Mouse (Mus musculus) lung, embryonic 16.5 days (tissue): ENCODE measurements around the gene Musk. TPM values are rescaled to one million over a fixed set of nuclear protein-coding genes. Genes with fewer than 3 reads are reported as not detected.

Experiments
- ATAC-seq: fragments of 200-750 bp; cut with Nextera tagmentation; 2 replicates; pipeline ENCODE4 v1.8.0; 2017; ENCODE audit warnings: low read depth, mild to moderate bottlenecking, moderate library complexity
- H3K27ac ChIP-seq: fragments of 300-500 bp; sonication (generic); 2 replicates; pipeline ENCODE4 v1.5.1; 2014; ENCODE audit warnings: mild to moderate bottlenecking, control low read depth, low read length
- H3K27me3 ChIP-seq: fragments of 300-500 bp; sonication (generic); 2 replicates; pipeline ENCODE4 v1.6.1; 2014; ENCODE audit warnings: low read depth, low read length, mixed read lengths; ENCODE audit not compliant: control insufficient read depth, insufficient read depth
- H3K36me3 ChIP-seq: fragments of 300-500 bp; sonication (generic); 2 replicates; pipeline ENCODE4 v1.6.1; 2014; ENCODE audit warnings: low read length; ENCODE audit not compliant: control insufficient read depth, insufficient read depth
- H3K4me1 ChIP-seq: fragments of 300-500 bp; sonication (generic); replicated peaks from 2 replicates; pipeline ENCODE4 v1.6.1; 2014; ENCODE audit warnings: low read length, mixed read lengths; ENCODE audit not compliant: control insufficient read depth, insufficient read depth
- H3K4me2 ChIP-seq: fragments of 300-500 bp; sonication (generic); 2 replicates; pipeline ENCODE4 v1.6.1; 2014; ENCODE audit warnings: low read depth, low read length, control low read depth
- H3K4me3 ChIP-seq: fragments of 300-500 bp; sonication (generic); 2 replicates; pipeline ENCODE4 v1.5.1; 2014; ENCODE audit warnings: mild to moderate bottlenecking, low read length, control low read depth
- H3K9ac ChIP-seq: fragments of 300-500 bp; sonication (generic); 2 replicates; pipeline ENCODE4 v1.6.1; 2014; ENCODE audit warnings: low read length, control low read depth
- H3K9me3 ChIP-seq: fragments of 300-500 bp; sonication (generic); 2 replicates; pipeline ENCODE4 v1.6.1; 2016; ENCODE audit warnings: low read length; ENCODE audit not compliant: control insufficient read depth
- WGBS: fragments of 180-500 bp; shearing (Covaris S2); extraction: QIAGEN DNeasy Blood & Tissue Kit; methylation state at CpG from one replicate; pipeline ENCODE4 v1.1.7; 2014; 5-methylcytosine and 5-hydroxymethylcytosine counted together
- polyA plus RNA-seq: library from polyadenylated mRNA; unstranded; fragments of >200 nt; fragmentation: Nextera tagmentation; extraction: Ambion mirVana; gene quantifications from 2 replicates; pipeline ENCODE4 v1.2.1, GENCODE M21; 2015

Gene Musk
- polyA plus RNA-seq, 1 experiment from 2014 or later = 0.06 TPM

DNA sequence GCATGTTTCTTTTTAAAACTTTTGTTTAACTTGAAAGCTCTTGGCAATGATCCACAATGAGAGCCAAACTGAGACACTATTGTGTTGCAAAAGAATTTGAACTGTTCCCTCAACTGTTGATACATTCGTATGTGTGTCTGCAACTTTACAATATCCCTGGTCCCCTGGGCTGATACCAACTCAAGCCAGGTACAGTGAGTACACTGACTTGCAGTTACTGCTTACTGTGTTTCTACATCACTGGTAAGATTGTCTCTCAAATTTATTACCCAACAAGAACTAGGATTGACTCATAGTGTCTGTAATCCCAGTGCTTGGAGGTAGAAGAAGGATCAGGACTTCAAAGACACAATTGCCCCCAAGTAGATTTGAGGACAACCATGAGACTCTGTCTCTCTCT, 85.3 kb downstream of the Musk start:
- no peak overlapping the region for H3K4me3 ChIP-seq
- WGBS = 64% methylated on average over 1 of the region's 1 CpGs
- no peak for ATAC-seq
- H3K27me3 ChIP-seq = no peaks in the 10 kb centered on the region
- no peak overlapping the region for H3K27ac ChIP-seq
- H3K9ac ChIP-seq = no peak overlapping the region
- no peaks in the 10 kb centered on the region for H3K9me3 ChIP-seq
- H3K4me1 ChIP-seq = no peaks in the 10 kb centered on the region
- H3K4me2 ChIP-seq = no peak overlapping the region
- no peaks in the 10 kb centered on the region for H3K36me3 ChIP-seq

DNA sequence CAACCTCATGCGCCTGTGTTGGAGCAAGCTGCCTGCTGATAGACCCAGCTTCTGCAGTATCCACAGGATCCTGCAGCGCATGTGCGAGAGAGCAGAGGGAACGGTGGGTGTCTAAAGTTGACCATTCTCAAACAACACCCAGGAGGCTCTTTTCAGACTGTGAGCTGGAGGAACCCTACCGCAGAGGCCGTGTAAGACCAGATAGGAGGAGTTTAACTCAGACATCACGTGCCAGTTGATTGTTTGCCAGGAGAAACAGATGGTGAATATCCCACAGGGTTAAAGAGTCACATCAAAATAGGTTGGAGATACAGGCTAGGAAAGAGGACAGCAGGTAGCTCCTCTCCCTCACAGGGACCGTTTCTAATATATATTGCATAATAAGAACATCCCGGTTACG, 87.8 kb downstream of the Musk start:
- no peak for ATAC-seq
- 72% methylated on average over 10 of the region's 10 CpGs for WGBS
- H3K4me1 ChIP-seq = no peaks in the 10 kb centered on the region
- H3K36me3 ChIP-seq = no peaks in the 10 kb centered on the region
- no peak overlapping the region for H3K4me3 ChIP-seq
- no peak overlapping the region for H3K4me2 ChIP-seq
- H3K27me3 ChIP-seq = no peaks in the 10 kb centered on the region
- no peak overlapping the region for H3K9ac ChIP-seq
- H3K27ac ChIP-seq = no peak overlapping the region
- H3K9me3 ChIP-seq = no peaks in the 10 kb centered on the region

DNA sequence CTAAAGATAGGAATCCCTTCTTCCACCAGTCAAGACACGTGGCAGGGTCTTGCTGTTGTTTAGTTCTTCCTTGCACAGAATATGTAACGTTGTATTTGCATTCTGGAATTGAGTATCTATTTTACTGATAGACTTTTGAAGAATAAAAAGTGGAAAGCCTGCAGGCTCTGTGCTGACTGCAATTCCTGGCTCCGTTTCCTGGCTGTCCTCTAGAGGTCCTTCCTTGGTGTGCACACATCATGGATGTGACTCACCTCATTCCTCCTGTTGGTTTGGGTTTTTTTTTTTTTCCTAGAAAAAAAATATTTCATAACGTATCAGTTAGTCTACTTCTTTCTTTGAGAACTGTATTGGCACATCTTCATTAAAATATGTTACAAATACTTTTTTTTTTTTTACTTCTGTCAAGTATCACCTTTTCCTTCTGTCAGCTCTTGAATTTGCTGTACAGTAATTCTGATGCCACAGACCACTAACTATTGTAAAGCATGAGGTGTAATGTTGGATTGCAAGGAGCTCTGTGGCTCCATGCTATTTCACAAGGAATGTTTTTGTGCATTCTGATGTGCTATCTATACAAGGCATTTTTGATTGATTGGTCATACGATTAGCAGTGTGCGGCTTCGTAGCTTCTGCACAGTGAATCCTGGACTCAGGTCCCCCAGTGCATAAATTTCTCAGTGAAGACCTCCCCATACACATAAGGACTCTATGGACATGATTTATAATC, 88.5 kb downstream of the Musk start:
- no peaks in the 10 kb centered on the region for H3K9me3 ChIP-seq
- H3K4me3 ChIP-seq = no peak overlapping the region
- ATAC-seq = no peak
- H3K4me1 ChIP-seq = no peaks in the 10 kb centered on the region
- no peak overlapping the region for H3K9ac ChIP-seq
- H3K4me2 ChIP-seq = no peak overlapping the region
- 66% methylated on average over 7 of the region's 7 CpGs for WGBS
- H3K36me3 ChIP-seq = no peaks in the 10 kb centered on the region
- H3K27me3 ChIP-seq = no peaks in the 10 kb centered on the region
- H3K27ac ChIP-seq = no peak overlapping the region

DNA sequence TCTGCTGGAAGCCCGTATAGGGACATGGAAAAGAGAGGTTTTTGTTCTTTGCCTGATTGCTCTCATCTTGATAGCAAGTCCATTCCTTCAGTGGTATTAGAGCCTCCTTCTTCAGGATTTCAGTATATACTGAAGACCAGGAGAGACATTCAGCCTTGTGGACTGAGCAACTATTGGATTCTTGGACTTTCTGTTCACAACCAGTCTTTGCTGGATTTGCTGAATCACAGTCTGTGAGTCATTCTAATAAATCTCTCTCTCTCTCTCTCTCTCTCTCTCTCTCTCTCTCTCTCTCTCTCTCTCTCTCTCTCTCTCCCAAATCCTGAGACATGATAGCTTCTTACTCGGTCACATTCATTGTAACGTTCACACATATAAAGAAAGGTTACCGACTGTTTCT, 93.4 kb downstream of the Musk start:
- H3K27ac ChIP-seq = no peak overlapping the region
- 0 out of 2 replicates have a peak, but pooled peaks cover 1% of the 10 kb centered on the region for H3K4me1 ChIP-seq
- H3K4me2 ChIP-seq = no peak overlapping the region
- no peak overlapping the region for H3K4me3 ChIP-seq
- ATAC-seq = no peak
- H3K27me3 ChIP-seq = no peaks in the 10 kb centered on the region
- no peak overlapping the region for H3K9ac ChIP-seq
- WGBS = 71% methylated on average over 4 of the region's 4 CpGs
- no peaks in the 10 kb centered on the region for H3K36me3 ChIP-seq
- H3K9me3 ChIP-seq = no peaks in the 10 kb centered on the region

DNA sequence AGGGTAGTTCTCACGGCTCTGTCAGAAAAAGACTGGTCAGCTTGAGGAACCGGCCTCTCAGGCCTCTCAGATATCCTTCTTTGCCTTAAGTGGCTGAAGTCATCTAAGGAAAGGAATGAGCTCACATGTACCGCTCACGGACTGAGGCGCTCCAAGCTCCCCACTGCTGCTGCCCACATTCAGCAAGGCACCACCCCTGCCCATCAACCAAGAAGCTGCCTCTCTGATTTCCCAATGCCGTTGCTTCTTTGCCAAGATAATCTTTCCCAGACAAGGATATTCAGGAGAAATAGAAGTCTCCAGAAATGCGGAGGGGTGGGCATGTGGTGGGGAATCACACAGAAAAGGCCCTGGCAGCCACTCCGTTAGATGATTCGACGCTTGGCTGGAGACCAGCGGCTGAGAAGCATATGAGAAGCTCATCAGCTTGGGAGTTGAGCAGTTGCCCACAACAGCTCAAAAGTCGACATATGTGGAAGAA, 115.1 kb downstream of the Musk start:
- Histone ChIP-seq H3K4me2 (no peak overlapping the region), H3K9ac (no peak overlapping the region), H3K36me3 (no peaks in the 10 kb centered on the region), H3K4me3 (no peak overlapping the region), H3K9me3 (no peaks in the 10 kb centered on the region), H3K4me1 (peaks cover 3% of the 10 kb centered on the region; the same call in 1 of the 2 replicates), H3K27me3 (no peaks in the 10 kb centered on the region), H3K27ac (no peak overlapping the region)
- peak; percentile 74 for ATAC-seq
- 58% methylated on average over 12 of the region's 12 CpGs for WGBS

DNA sequence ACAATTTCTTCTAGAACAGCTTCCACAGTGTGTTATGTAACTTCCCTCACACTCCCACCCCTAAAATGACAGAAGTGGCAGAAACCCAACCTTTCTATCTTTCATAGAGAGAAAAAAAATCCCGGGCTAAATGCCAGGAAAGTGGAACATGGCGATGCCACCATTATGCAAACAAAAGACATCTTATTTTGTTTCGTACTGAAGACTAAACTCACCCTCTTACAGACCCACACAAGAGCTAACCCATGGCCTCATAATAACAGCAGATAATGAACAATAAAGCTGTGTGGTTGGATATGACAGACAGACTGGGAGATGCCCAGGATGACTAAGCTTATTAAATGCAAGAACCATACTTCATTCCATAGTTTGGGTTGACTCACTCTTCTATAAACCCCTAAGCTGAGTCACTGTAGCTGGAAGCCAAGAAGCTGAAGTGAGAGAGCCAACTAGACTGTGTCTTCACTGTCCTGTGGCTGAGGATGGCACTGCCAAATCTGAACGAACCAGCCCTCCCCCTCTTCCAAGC, 116.3 kb downstream of the Musk start:
- Histone ChIP-seq H3K9me3 (no peaks in the 10 kb centered on the region), H3K27me3 (no peaks in the 10 kb centered on the region), H3K4me1 (peaks cover 3% of the 10 kb centered on the region; the same call in 1 of the 2 replicates), H3K27ac (no peak overlapping the region), H3K36me3 (no peaks in the 10 kb centered on the region), H3K4me3 (no peak overlapping the region), H3K4me2 (no peak overlapping the region), H3K9ac (no peak overlapping the region)
- 63% methylated on average over 4 of the region's 4 CpGs for WGBS
- peak; percentile 23; the same call in 1 of the 2 replicates for ATAC-seq

DNA sequence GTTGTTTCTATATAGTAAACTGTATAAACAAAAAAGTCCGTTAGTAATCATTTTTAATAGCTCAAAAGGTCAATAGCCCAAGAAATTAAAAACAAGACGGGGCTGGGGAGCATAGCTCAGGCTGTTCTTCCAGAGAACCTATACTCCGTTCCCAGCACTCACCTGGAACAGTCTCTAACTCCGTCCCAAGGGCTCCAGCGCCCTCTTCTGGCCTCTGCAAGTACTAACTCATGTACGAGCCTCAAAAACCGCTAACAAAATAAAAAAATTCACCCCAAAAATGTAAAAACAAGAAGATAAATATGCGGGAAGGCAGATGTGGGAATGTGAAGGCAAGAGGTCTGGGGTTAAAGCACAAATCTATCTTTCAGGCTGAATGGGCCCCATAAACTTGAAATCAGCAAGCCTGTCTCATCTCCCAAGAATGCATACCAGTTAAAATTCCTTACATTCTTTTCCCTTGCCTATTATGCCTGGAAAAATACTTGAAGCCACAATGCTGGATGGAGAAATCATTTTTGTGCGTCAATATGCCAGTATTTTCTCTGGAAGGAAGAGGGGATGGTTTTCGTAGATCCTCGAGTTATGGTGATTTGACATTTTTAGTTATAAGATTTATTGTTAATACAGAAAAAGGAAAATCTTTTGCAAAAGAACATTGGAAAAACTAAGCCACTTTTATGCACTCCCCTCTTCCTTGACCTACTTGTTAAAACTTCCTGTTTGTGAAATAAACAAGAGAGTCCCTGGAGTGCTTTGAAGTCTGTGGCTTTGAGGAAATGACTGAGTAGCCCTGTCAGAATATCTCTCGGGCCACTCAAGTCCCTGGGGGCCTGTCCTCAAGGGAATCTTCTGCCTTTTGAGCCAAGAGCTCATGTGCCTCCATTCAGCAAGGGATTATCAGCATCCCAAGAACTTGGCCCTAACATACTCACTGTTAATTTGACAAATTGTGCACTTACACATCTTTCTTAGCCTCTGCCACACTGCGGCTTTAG, 127.7 kb downstream of the Musk start:
- WGBS = 54% methylated on average over 13 of the region's 13 CpGs
- H3K27me3 ChIP-seq = no peaks in the 10 kb centered on the region
- no peaks in the 10 kb centered on the region for H3K9me3 ChIP-seq
- H3K4me1 ChIP-seq = peaks cover 4% of the 10 kb centered on the region
- peak overlapping the region; percentile 18; the same call in 1 of the 2 replicates for H3K27ac ChIP-seq
- peak; percentile 31; the same call in 1 of the 2 replicates for ATAC-seq
- no peak overlapping the region for H3K9ac ChIP-seq
- H3K4me2 ChIP-seq = no peak overlapping the region
- no peak overlapping the region for H3K4me3 ChIP-seq
- no peaks in the 10 kb centered on the region for H3K36me3 ChIP-seq

DNA sequence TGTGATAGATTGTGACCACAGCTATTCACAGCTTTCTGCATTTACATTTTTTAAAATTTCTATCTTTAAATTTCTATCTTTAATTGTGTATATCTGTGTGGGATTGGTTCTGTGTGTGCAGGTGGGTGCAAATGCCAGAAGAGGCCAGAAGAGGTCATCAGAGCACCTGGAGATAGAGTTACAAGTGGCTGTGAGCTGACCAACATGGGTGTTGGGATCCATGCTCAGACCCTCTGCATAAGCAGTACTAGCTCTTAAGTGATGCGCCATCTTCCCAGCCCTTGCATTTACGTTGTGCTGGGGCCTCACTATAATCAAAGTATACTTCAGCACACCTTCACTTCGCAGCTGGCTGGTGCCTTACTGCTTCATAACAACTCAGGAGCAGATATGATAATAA, 129.8 kb downstream of the Musk start:
- Histone ChIP-seq H3K27ac (no peak overlapping the region), H3K4me3 (no peak overlapping the region), H3K27me3 (no peaks in the 10 kb centered on the region), H3K4me1 (peaks cover 4% of the 10 kb centered on the region), H3K9ac (no peak overlapping the region), H3K4me2 (no peak overlapping the region), H3K36me3 (no peaks in the 10 kb centered on the region), H3K9me3 (no peaks in the 10 kb centered on the region)
- WGBS = 93% methylated on average over 3 of the region's 3 CpGs
- no peak for ATAC-seq

DNA sequence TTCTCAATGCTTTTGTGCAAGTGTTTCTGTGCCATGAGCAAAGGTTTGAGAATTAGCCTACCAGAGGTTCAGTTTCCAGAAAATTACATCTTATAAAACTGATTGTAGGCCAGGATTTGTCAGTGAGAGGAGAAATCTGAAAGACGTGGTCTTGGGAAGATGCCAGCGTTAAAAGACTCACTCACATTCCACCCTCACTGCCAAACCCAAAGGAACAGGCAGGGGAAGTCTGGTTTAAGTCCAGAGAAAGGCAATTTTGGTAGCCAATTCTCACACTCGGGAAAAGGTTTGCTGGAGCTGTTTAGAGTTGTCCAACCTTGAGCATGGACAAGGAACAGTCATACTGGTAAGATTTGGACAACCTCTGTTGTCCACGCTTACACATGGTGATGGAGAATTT, 131.6 kb downstream of the Musk start:
- no peak for ATAC-seq
- Histone ChIP-seq H3K9ac (no peak overlapping the region), H3K9me3 (no peaks in the 10 kb centered on the region), H3K4me1 (peaks cover 4% of the 10 kb centered on the region), H3K4me3 (no peak overlapping the region), H3K36me3 (no peaks in the 10 kb centered on the region), H3K4me2 (no peak overlapping the region), H3K27me3 (no peaks in the 10 kb centered on the region), H3K27ac (no peak overlapping the region)
- WGBS = 46% methylated on average over 4 of the region's 4 CpGs
